In the genomic region with DNA sequence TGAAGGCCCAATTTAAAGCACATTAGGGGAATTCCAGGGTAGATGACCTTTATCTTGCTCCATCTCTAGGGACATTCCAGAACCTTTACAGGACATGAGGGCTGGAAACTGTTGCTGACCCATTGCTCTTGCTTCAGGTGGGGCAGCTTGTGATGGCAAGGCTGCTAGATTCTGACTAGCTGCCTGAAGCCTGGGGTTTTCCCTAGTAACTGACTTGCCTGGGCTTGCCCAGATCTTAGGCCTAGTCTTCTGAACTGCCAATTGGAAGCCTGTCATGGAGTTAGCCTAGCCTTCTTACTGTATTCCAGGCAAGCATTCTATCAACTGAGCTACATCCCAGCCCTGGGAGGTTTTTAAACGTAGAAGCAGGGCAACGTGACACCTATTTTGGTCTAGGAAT, we compare ENCODE assay signal across 17 mouse cellular contexts.
"Had no signal": no experiment of that assay in that cellular context is flagged by ENCODE, and none has a peak within 500 bp of the region (broad histone marks: within the 10 kb centered on the region; RNA-seq: fewer than 3 reads in every experiment).

No protein-coding gene starts in this region.

- H3K27me3 ChIP-seq: midbrain, embryonic 12.5 days; midbrain, embryonic 15.5 days; neural tube, embryonic 12.5 days; neural tube, embryonic 15.5 days; stomach, embryonic 15.5 days had no signal

- H3K4me2 ChIP-seq: liver, embryonic 13.5 days; midbrain, embryonic 12.5 days; midbrain, embryonic 15.5 days; neural tube, embryonic 12.5 days; neural tube, embryonic 15.5 days; stomach, embryonic 15.5 days had no signal

- H3K36me3 ChIP-seq: liver, embryonic 13.5 days; midbrain, embryonic 12.5 days; midbrain, embryonic 15.5 days; neural tube, embryonic 12.5 days; neural tube, embryonic 15.5 days; stomach, embryonic 15.5 days had no signal

- ATAC-seq: midbrain, embryonic 15.5 days had no signal

- DNase-seq: kidney, adult 9 months; kidney, postnatal 14 days; kidney, postnatal 4 days; liver, embryonic 13.5 days; lung, adult 2 months; lung, postnatal 14 days; lung, postnatal 4 days; right cerebral cortex, adult 18-20 months; right cerebral cortex, postnatal 14 days; right cerebral cortex, postnatal 4 days; spleen, adult 18-20 months; thymus, postnatal 25 days had no signal

- H3K4me3 ChIP-seq: liver, embryonic 13.5 days; midbrain, embryonic 12.5 days; midbrain, embryonic 15.5 days; neural tube, embryonic 12.5 days; neural tube, embryonic 15.5 days; stomach, embryonic 15.5 days had no signal

- H3K9me3 ChIP-seq: liver, embryonic 13.5 days; midbrain, embryonic 12.5 days; midbrain, embryonic 15.5 days; neural tube, embryonic 12.5 days; neural tube, embryonic 15.5 days; stomach, embryonic 15.5 days had no signal

- H3K27ac ChIP-seq: liver, embryonic 13.5 days; midbrain, embryonic 12.5 days; midbrain, embryonic 15.5 days; neural tube, embryonic 12.5 days; neural tube, embryonic 15.5 days; stomach, embryonic 15.5 days had no signal

- H3K4me1 ChIP-seq: midbrain, embryonic 12.5 days; neural tube, embryonic 12.5 days had no signal

- H3K9ac ChIP-seq: liver, embryonic 13.5 days; midbrain, embryonic 12.5 days; midbrain, embryonic 15.5 days; neural tube, embryonic 12.5 days; neural tube, embryonic 15.5 days; stomach, embryonic 15.5 days had no signal
